Mouse (Mus musculus) liver, adult 2 months (tissue): ENCODE measurements around the gene Tcf7l1. TPM values are rescaled to one million over a fixed set of nuclear protein-coding genes. Genes with fewer than 3 reads are reported as not detected.

Experiments
- DNase-seq: peaks from one replicate; pipeline ENCODE4 v3.0.0-alpha.2; 2011; ENCODE audit warnings: low read depth, low spot score; ENCODE audit errors: extremely low read depth
- H3K27ac ChIP-seq: fragments of 200-500 bp; replicated peaks from 2 replicates; pipeline ENCODE4 v1.5.1; 2012; ENCODE audit warnings: low read depth, mild to moderate bottlenecking, control low read depth, inconsistent platforms, low read length; ENCODE audit not compliant: insufficient read depth
- H3K27me3 ChIP-seq: fragments of 200-500 bp; 2 replicates; pipeline ENCODE4 v1.6.1; 2012; ENCODE audit warnings: mild to moderate bottlenecking, moderate library complexity, low read length, inconsistent platforms; ENCODE audit not compliant: control insufficient read depth, insufficient read depth
- H3K36me3 ChIP-seq: fragments of 200-500 bp; 2 replicates; pipeline ENCODE4 v1.6.1; 2012; ENCODE audit warnings: low read length, inconsistent platforms; ENCODE audit not compliant: control insufficient read depth, insufficient read depth
- H3K4me1 ChIP-seq: fragments of 200-500 bp; 2 replicates; pipeline ENCODE4 v1.6.1; 2011; ENCODE audit warnings: low read length; ENCODE audit not compliant: control insufficient read depth, insufficient read depth
- H3K4me3 ChIP-seq: fragments of 200-500 bp; 2 replicates; pipeline ENCODE4 v1.5.1; 2011; ENCODE audit warnings: low read depth, mild to moderate bottlenecking, control low read depth, low read length, moderate library complexity; ENCODE audit not compliant: insufficient read depth
- H3K79me2 ChIP-seq: fragments of 200-500 bp; 2 replicates; pipeline ENCODE4 v1.6.1; 2012; ENCODE audit warnings: inconsistent platforms, mild to moderate bottlenecking, low read length, moderate library complexity; ENCODE audit not compliant: control insufficient read depth, insufficient read depth
- H3K9ac ChIP-seq: fragments of 200-500 bp; 2 replicates; pipeline ENCODE4 v1.6.1; 2012; ENCODE audit warnings: low read depth, mild to moderate bottlenecking, control low read depth, inconsistent platforms, low read length
- CTCF ChIP-seq: fragments of 200-500 bp; IDR thresholded peaks from 2 replicates; pipeline ENCODE4 v1.5.1; 2011; ENCODE audit warnings: low read depth, low read length, control low read depth
- POLR2A ChIP-seq: fragments of 200-500 bp; IDR thresholded peaks from 2 replicates; pipeline ENCODE4 v1.6.1; 2011; ENCODE audit warnings: low read length, control low read depth; ENCODE audit not compliant: insufficient read depth; ENCODE audit errors: extremely low read depth
- WGBS: fragments of 180-500 bp; shearing (Covaris S2); methylation state at CpG from one replicate; pipeline ENCODE4 v1.1.7; 2018; 5-methylcytosine and 5-hydroxymethylcytosine counted together
- polyA plus RNA-seq: library from polyadenylated mRNA; depleted of rRNA; stranded (reverse); fragments of >200 nt; gene quantifications from 2 replicates; pipeline ENCODE4 v1.2.3, GENCODE M21; 2012
- total RNA-seq: library from RNA; depleted of rRNA; stranded (reverse); fragments of >200 nt; gene quantifications from 2 replicates; pipeline ENCODE4 v1.2.3, GENCODE M21; 2014

Tcf7l1 gene
- total and polyA plus RNA-seq, 2 experiments, result 0.92 to 6.9 TPM

- Histone ChIP-seq H3K9ac (no peak overlapping the region), H3K4me1 (peaks cover 3% of the 10 kb centered on the region), H3K27me3 (no peaks in the 10 kb centered on the region), H3K36me3 (no peaks in the 10 kb centered on the region), H3K79me2 (peaks cover 16% of the 10 kb centered on the region; the same call in 1 of the 2 replicates), H3K4me3 (no peak overlapping the region), H3K27ac (no peak overlapping the region)
- TF ChIP-seq CTCF (no peak), POLR2A (no peak)
- DNase-seq, result no peak
- WGBS, result 70% methylated on average over 9 of the region's 9 CpGs
Observed at GRCm38 (mm10) chr6:72754215-72754614, 34.8 kb downstream of the Tcf7l1 start.

GRCm38 (mm10) chr6:72753782-72754181 lies 35.3 kb downstream of the Tcf7l1 start:
- Histone ChIP-seq H3K27me3 (no peaks in the 10 kb centered on the region), H3K79me2 (peaks cover 16% of the 10 kb centered on the region; the same call in 1 of the 2 replicates), H3K27ac (no peak overlapping the region), H3K4me1 (peaks cover 4% of the 10 kb centered on the region), H3K4me3 (no peak overlapping the region), H3K36me3 (no peaks in the 10 kb centered on the region), H3K9ac (no peak overlapping the region)
- TF ChIP-seq CTCF (no peak), POLR2A (no peak)
- no peak for DNase-seq
- WGBS, result 90% methylated on average over 8 of the region's 8 CpGs

- Histone ChIP-seq H3K36me3 (no peaks in the 10 kb centered on the region), H3K79me2 (peaks cover 16% of the 10 kb centered on the region; the same call in 1 of the 2 replicates), H3K27me3 (no peaks in the 10 kb centered on the region), H3K4me1 (peaks cover 4% of the 10 kb centered on the region), H3K9ac (no peak overlapping the region), H3K27ac (peak overlapping the region; percentile 27; the same call in 1 of the 2 replicates), H3K4me3 (no peak overlapping the region)
- TF ChIP-seq POLR2A (no peak), CTCF (no peak)
- DNase-seq, result no peak
- WGBS, result 68% methylated on average over 15 of the region's 15 CpGs
Observed at GRCm38 (mm10) chr6:72752824-72753223, 36.2 kb downstream of the Tcf7l1 start.

- no peak for TF ChIP-seq POLR2A
- no peak for TF ChIP-seq CTCF
- Histone ChIP-seq H3K9ac (no peak overlapping the region), H3K36me3 (no peaks in the 10 kb centered on the region), H3K79me2 (peaks cover 16% of the 10 kb centered on the region; the same call in 1 of the 2 replicates), H3K4me1 (peaks cover 4% of the 10 kb centered on the region), H3K4me3 (no peak overlapping the region), H3K27me3 (no peaks in the 10 kb centered on the region), H3K27ac (no peak overlapping the region)
- DNase-seq, result no peak
- WGBS, result 21% methylated on average over 1 of the region's 1 CpGs
Observed at GRCm38 (mm10) chr6:72751210-72751609, 37.8 kb downstream of the Tcf7l1 start.

GRCm38 (mm10) chr6:72748882-72749437 lies 40.1 kb downstream of the Tcf7l1 start:
- TF ChIP-seq CTCF, result no peak
- no peak for TF ChIP-seq POLR2A
- no peak overlapping the region for H3K27ac ChIP-seq
- 64% methylated on average over 5 of the region's 5 CpGs for WGBS
- DNase-seq, result no peak
- H3K79me2 ChIP-seq, result peaks cover 13% of the 10 kb centered on the region; the same call in 1 of the 2 replicates
- no peaks in the 10 kb centered on the region for H3K36me3 ChIP-seq
- no peaks in the 10 kb centered on the region for H3K27me3 ChIP-seq
- no peak overlapping the region for H3K9ac ChIP-seq
- no peak overlapping the region for H3K4me3 ChIP-seq
- H3K4me1 ChIP-seq, result peaks cover 21% of the 10 kb centered on the region

GRCm38 (mm10) chr6:72748421-72748820 lies 40.6 kb downstream of the Tcf7l1 start:
- TF ChIP-seq CTCF (no peak), POLR2A (no peak)
- Histone ChIP-seq H3K36me3 (no peaks in the 10 kb centered on the region), H3K4me1 (peaks cover 27% of the 10 kb centered on the region), H3K27ac (no peak overlapping the region), H3K27me3 (no peaks in the 10 kb centered on the region), H3K4me3 (no peak overlapping the region), H3K9ac (no peak overlapping the region), H3K79me2 (peaks cover 14% of the 10 kb centered on the region; the same call in 1 of the 2 replicates)
- no peak for DNase-seq
- WGBS, result 48% methylated on average over 2 of the region's 2 CpGs
